Mouse (Mus musculus) forebrain, postnatal 0 days (tissue): Measurements from ENCODE around the gene Apol9b. TPM values are rescaled to one million over a fixed set of nuclear protein-coding genes. Genes with fewer than 3 reads are reported as not detected.
"Not testable (repeated sequence)": the region's sequence is repeated elsewhere in the genome, so short reads cannot be mapped to it uniquely, and the experiment has no call there.

Experiments used
- ATAC-seq: fragments of 200-750 bp; cut with Nextera tagmentation; 2 replicates; pipeline ENCODE4 v1.8.0; 2017; ENCODE audit warnings: mild to moderate bottlenecking, moderate library complexity
- DNase-seq: peaks from one replicate; pipeline ENCODE4 v3.0.0-alpha.2; 2015
- H3K27ac ChIP-seq: fragments of 300-500 bp; sonication (generic); 2 replicates; pipeline ENCODE4 v1.5.1; 2014; ENCODE audit warnings: low read depth, mild to moderate bottlenecking, antibody characterized with exemption, low read length, moderate library complexity, mixed read lengths
- H3K27me3 ChIP-seq: fragments of 300-500 bp; sonication (generic); 2 replicates; pipeline ENCODE4 v1.6.1; 2014; ENCODE audit warnings: mild to moderate bottlenecking, low read length, mixed read lengths; ENCODE audit not compliant: insufficient read depth
- H3K36me3 ChIP-seq: fragments of 300-500 bp; sonication (generic); 2 replicates; pipeline ENCODE4 v1.6.1; 2014; ENCODE audit warnings: mild to moderate bottlenecking, moderate library complexity; ENCODE audit not compliant: insufficient read depth
- H3K4me1 ChIP-seq: fragments of 300-500 bp; sonication (generic); 2 replicates; pipeline ENCODE4 v1.6.1; 2014; ENCODE audit warnings: antibody characterized with exemption; ENCODE audit not compliant: insufficient read depth
- H3K4me2 ChIP-seq: fragments of 300-500 bp; sonication (generic); 2 replicates; pipeline ENCODE4 v1.6.1; 2014; ENCODE audit warnings: low read depth, mild to moderate bottlenecking, moderate library complexity
- H3K4me3 ChIP-seq: fragments of 300-500 bp; sonication (generic); 2 replicates; pipeline ENCODE4 v1.5.1; 2014; ENCODE audit warnings: low read depth, low read length, mixed read lengths
- H3K9ac ChIP-seq: fragments of 300-500 bp; sonication (generic); 2 replicates; pipeline ENCODE4 v1.6.1; 2014; ENCODE audit warnings: mild to moderate bottlenecking
- H3K9me3 ChIP-seq: fragments of 300-500 bp; sonication (generic); 2 replicates; pipeline ENCODE4 v1.6.1; 2016; ENCODE audit warnings: low read length
- CTCF ChIP-seq: sonication (generic); IDR thresholded peaks from 2 replicates; pipeline ENCODE4 v1.5.1; 2016; ENCODE audit warnings: antibody characterized with exemption, control low read depth, low read depth
- WGBS: fragments of 180-500 bp; shearing (Covaris S2); extraction: QIAGEN DNeasy Blood & Tissue Kit; methylation state at CpG from one replicate; pipeline ENCODE4 v1.1.7; 2014; 5-methylcytosine and 5-hydroxymethylcytosine counted together
- polyA plus RNA-seq: library from polyadenylated mRNA; unstranded; fragments of >200 nt; fragmentation: Nextera tagmentation; extraction: Ambion mirVana; gene quantifications from 2 replicates; pipeline ENCODE4 v1.2.1, GENCODE M21; 2015
- total RNA-seq: library from RNA; depleted of rRNA; stranded (reverse); fragments of >200 nt; gene quantifications from 2 replicates; pipeline ENCODE4 v1.2.3, GENCODE M21; 2014

The Apol9b gene
- total and polyA plus RNA-seq, 2 experiments from 2014 or later = 0.16 TPM; not detected in 1

DNA sequence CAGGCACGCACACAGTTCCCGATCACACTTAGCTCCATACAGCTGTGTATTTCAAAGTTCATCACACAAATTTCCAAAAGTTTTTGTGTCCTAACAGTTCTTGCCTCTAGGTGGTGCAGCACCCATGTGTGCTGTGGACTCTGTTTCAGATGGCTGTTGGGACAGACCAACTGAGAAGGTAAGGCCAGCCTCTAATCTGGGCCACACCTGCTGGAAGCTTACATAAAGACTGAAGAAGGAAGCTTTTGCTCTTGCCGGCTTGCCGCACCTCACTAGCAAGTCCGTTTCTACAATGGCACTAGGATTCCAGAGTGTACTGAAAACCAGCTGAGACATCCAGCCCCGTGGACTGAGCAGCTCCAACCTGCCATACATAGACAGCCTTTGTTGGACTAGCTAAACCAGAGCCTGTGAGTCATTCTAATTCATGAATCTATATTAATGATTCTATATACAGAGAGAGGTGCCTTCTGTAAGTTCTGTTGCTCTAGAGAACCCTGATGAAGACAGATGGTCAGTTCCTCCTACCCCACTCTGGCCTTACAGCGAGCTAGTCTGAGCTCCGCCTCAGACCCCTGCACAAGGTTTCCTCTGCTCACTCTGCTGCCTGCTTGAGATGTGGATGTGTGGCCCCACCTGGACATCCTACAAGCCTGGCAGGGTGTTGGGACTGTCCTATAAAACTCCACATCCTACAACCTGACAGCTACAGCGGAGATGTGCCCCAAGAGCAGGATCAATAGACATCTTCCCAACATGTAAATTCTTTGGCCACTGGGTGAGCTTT lies 11.9 kb downstream of the Apol9b start:
- no peaks in the 10 kb centered on the region for H3K4me1 ChIP-seq
- H3K27me3 ChIP-seq = no peaks in the 10 kb centered on the region
- H3K9me3 ChIP-seq = no peaks in the 10 kb centered on the region
- WGBS = 80% methylated on average over 9 of the region's 9 CpGs
- H3K27ac ChIP-seq = no peak overlapping the region
- ATAC-seq (no peak), DNase-seq (no peak)
- no peak overlapping the region for H3K9ac ChIP-seq
- H3K4me3 ChIP-seq = no peak overlapping the region
- no peak for TF ChIP-seq CTCF
- H3K36me3 ChIP-seq = no peaks in the 10 kb centered on the region
- no peak overlapping the region for H3K4me2 ChIP-seq

GRCm38 (mm10) chr15:77741556-77741955 lies 12.7 kb downstream of the Apol9b start:
- DNase-seq, H3K9ac ChIP-seq, H3K27ac ChIP-seq, H3K36me3 ChIP-seq, H3K4me1 ChIP-seq, H3K27me3 ChIP-seq, ATAC-seq, H3K4me3 ChIP-seq, H3K9me3 ChIP-seq, H3K4me2 ChIP-seq: not testable (repeated sequence)
- 86% methylated on average over 6 of the region's 6 CpGs for WGBS

DNA sequence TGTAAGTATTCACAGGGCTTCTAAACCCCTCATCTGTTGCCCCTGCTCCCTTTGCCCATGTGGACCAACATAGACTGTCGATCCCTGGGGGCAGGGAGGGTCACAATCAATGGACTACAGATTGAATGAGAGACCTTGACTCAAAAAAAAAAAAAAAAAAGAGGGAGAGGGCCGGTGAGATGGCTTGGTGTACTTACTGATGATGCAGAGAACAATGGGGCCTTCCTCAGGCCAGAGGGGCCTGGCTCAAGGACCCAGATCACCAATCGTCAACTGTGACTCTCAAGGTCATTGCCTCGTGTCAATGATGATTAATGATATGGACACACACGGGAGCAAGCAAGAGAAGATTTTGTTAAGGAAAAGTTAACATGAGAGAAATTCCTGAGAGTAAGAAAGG lies 15.8 kb downstream of the Apol9b start:
- Histone ChIP-seq H3K4me2 (no peak overlapping the region), H3K27me3 (no peaks in the 10 kb centered on the region), H3K27ac (no peak overlapping the region), H3K36me3 (no peaks in the 10 kb centered on the region), H3K9me3 (no peaks in the 10 kb centered on the region), H3K4me3 (no peak overlapping the region), H3K9ac (no peak overlapping the region), H3K4me1 (no peaks in the 10 kb centered on the region)
- ATAC-seq (no peak), DNase-seq (no peak)
- no peak for TF ChIP-seq CTCF
- 48% methylated on average over 5 of the region's 5 CpGs for WGBS

DNA sequence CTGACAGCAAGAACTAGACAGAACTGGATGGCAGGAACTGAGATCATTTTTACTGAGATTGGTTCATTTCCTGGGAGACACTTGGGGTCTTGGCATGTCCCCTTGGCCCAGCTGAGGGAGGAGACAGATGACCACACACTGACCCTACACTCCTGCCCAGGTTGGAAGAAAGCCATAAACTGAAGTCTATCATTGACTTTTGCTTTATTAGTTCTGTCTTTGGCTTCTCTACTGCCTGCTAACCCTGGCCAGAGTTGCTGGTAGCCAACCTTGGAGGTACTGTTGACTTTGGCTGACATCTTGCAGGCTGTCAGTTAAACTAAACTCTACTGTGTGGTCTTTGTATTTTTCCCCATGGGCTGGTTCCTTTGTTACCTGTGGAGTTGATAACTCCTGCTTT lies 16.2 kb downstream of the Apol9b start:
- no peaks in the 10 kb centered on the region for H3K4me1 ChIP-seq
- no peaks in the 10 kb centered on the region for H3K36me3 ChIP-seq
- no peak for TF ChIP-seq CTCF
- no peak overlapping the region for H3K4me3 ChIP-seq
- DNase-seq = no peak
- no peak overlapping the region for H3K27ac ChIP-seq
- H3K4me2 ChIP-seq = no peak overlapping the region
- ATAC-seq = no peak
- H3K9ac ChIP-seq = no peak overlapping the region
- no peaks in the 10 kb centered on the region for H3K27me3 ChIP-seq
- no peaks in the 10 kb centered on the region for H3K9me3 ChIP-seq

- no peaks in the 10 kb centered on the region for H3K4me1 ChIP-seq
- H3K9me3 ChIP-seq = no peaks in the 10 kb centered on the region
- no peak overlapping the region for H3K4me2 ChIP-seq
- H3K27ac ChIP-seq = no peak overlapping the region
- H3K27me3 ChIP-seq = no peaks in the 10 kb centered on the region
- no peak overlapping the region for H3K4me3 ChIP-seq
- no peak for DNase-seq
- ATAC-seq = no peak
- no peaks in the 10 kb centered on the region for H3K36me3 ChIP-seq
- 94% methylated on average over 1 of the region's 1 CpGs for WGBS
- no peak overlapping the region for H3K9ac ChIP-seq
- TF ChIP-seq CTCF = no peak
Observed at GRCm38 (mm10) chr15:77746326-77746725, 17.5 kb downstream of the Apol9b start.

DNA sequence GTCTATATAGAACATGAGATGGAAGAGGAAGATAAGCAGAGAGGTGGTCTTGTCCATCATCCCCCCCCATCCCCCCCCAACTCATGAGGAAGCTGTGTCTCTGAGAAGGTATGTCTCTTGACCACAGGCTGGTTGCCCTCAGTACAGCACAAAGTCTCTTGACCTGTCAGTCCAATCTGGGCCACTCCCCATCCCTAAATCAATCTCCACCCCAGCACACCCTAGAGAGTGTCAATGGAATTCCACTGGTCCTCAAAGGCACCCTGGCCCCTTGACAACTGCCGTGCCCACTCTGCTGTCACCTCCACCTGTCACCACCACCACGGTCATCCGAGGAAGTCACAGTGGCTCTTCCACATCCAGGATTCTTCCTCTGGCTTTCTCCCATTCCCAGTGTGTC lies 19.6 kb downstream of the Apol9b start:
- Histone ChIP-seq H3K27ac (no peak overlapping the region), H3K4me2 (no peak overlapping the region), H3K27me3 (no peaks in the 10 kb centered on the region), H3K4me1 (no peaks in the 10 kb centered on the region), H3K36me3 (no peaks in the 10 kb centered on the region), H3K9ac (no peak overlapping the region), H3K4me3 (no peak overlapping the region), H3K9me3 (no peaks in the 10 kb centered on the region)
- DNase-seq (no peak), ATAC-seq (no peak)
- WGBS = 92% methylated on average over 3 of the region's 3 CpGs
- no peak for TF ChIP-seq CTCF

DNA sequence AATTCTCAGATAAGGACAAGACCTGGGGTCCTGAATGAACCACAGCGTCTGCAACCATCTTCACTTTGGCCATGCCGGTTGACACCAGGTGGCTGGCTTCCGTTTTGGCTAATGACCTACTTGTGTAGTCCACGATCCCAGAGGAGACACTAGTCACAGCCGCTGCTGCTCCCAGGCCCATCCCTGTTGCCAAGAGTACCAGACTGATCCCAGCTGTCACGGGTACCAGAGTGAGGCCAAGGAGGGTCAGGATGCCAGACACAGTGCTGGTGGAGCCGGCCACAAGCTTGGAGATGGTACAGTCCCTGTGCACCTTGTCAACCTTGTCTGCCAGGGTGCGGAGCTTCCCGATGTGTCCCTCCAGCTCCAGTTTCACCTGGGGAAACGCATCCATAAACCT lies 20.9 kb downstream of the Apol9b start:
- 88% methylated on average over 10 of the region's 10 CpGs for WGBS
- no peak overlapping the region for H3K4me2 ChIP-seq
- H3K27ac ChIP-seq = no peak overlapping the region
- no peak overlapping the region for H3K4me3 ChIP-seq
- H3K27me3 ChIP-seq = no peaks in the 10 kb centered on the region
- H3K9me3 ChIP-seq = no peaks in the 10 kb centered on the region
- ATAC-seq = no peak
- H3K4me1 ChIP-seq = no peaks in the 10 kb centered on the region
- no peak overlapping the region for H3K9ac ChIP-seq
- no peak for DNase-seq
- TF ChIP-seq CTCF = no peak
- no peaks in the 10 kb centered on the region for H3K36me3 ChIP-seq
